Mouse (Mus musculus) testis, adult 2 months (tissue): Measurements from ENCODE around the gene Atp6v0c.

Experiments
- CTCF ChIP-seq: fragments of 200-500 bp; IDR thresholded peaks from 2 replicates; pipeline ENCODE4 v1.5.1; 2012; ENCODE audit warnings: low read depth, mild to moderate bottlenecking, inconsistent platforms, low read length, moderate library complexity; ENCODE audit not compliant: control insufficient read depth, insufficient read depth, insufficient replicate concordance
- POLR2A ChIP-seq: fragments of 200-500 bp; IDR thresholded peaks from 2 replicates; pipeline ENCODE4 v1.6.1; 2012; ENCODE audit warnings: low read depth, mild to moderate bottlenecking, inconsistent platforms, low read length, moderate library complexity; ENCODE audit not compliant: control insufficient read depth

- TF ChIP-seq CTCF: no peak
- TF ChIP-seq POLR2A: no peak
Observed at GRCm38 (mm10) chr17:24212441-24213018, 43.0 kb upstream of the Atp6v0c start.
